Mouse (Mus musculus) hindbrain, embryonic 15.5 days (tissue): ENCODE data around the gene Maz. TPM values are rescaled to one million over a fixed set of nuclear protein-coding genes. Genes with fewer than 3 reads are reported as not detected.

ENCODE experiments used
- microRNA-seq: library from miRNA; unstranded; fragments of <30 nt; microRNA quantifications from one replicate; pipeline ENCODE4, GENCODE M21; 2016
- polyA plus RNA-seq: library from polyadenylated mRNA; unstranded; fragments of >200 nt; fragmentation: Nextera tagmentation; extraction: Ambion mirVana; gene quantifications from 2 replicates; pipeline ENCODE4 v1.2.1, GENCODE M21; 2015

Maz gene
- polyA plus RNA-seq, 1 experiment from 2014 or later = 87.3 TPM

Small RNA genes within 50 kb of the gene (microRNA-seq; reads per million reads assigned to microRNA genes)
- not detected for gene Gm44343

Other genes with a start within 250 kb of the Maz start
- 0.62 and 0.75 TPM in 2 replicates for gene Tbx6, start 245.6 kb downstream of the Maz start, polyA plus RNA-seq
- 174 and 176 TPM in 2 replicates for gene Ppp4c, start 234.5 kb downstream of the Maz start, polyA plus RNA-seq
- 49.9 and 60.8 TPM in 2 replicates for gene Fam57b, start 229.4 kb downstream of the Maz start, polyA plus RNA-seq
- 0.43 TPM in 1 of 2 replicates, not detected in the other for gene 4930451I11Rik, start 195.4 kb downstream of the Maz start, polyA plus RNA-seq
- 28.2 and 28.8 TPM in 2 replicates for gene Doc2a, start 179.6 kb downstream of the Maz start, polyA plus RNA-seq
- gene Hirip3, start 165.1 kb downstream of the Maz start, polyA plus RNA-seq = 22.6 and 24.0 TPM in 2 replicates
- 91.5 and 94.6 TPM in 2 replicates for gene Ino80e, start 164.7 kb downstream of the Maz start, polyA plus RNA-seq
- 56.2 and 58.1 TPM in 2 replicates for gene Taok2, start 142.3 kb downstream of the Maz start, polyA plus RNA-seq
- gene Tmem219, start 104.1 kb downstream of the Maz start, polyA plus RNA-seq = 28.6 and 30.4 TPM in 2 replicates
- 118 and 130 TPM in 2 replicates for gene Kctd13, start 98.2 kb downstream of the Maz start, polyA plus RNA-seq
- 9.8 and 10.1 TPM in 2 replicates for gene Asphd1, start 77.5 kb downstream of the Maz start, polyA plus RNA-seq
- gene Sez6l2, start 76.5 kb downstream of the Maz start, polyA plus RNA-seq = 49.3 and 55.9 TPM in 2 replicates
- 131 and 140 TPM in 2 replicates for gene Cdipt, start 51.1 kb downstream of the Maz start, polyA plus RNA-seq
- gene Cdiptos, start 50.9 kb downstream of the Maz start, polyA plus RNA-seq = 0.67 and 1.4 TPM in 2 replicates
- 4.8 and 5.5 TPM in 2 replicates for gene Mvp, start 12.4 kb downstream of the Maz start, polyA plus RNA-seq
- gene Pagr1b, start 10.6 kb downstream of the Maz start, polyA plus RNA-seq = 0.28 TPM in 1 of 2 replicates, not detected in the other
- 28.1 and 46.9 TPM in 2 replicates for gene Pagr1a, start 9.7 kb downstream of the Maz start, polyA plus RNA-seq
- gene Gm42742, start 5.9 kb downstream of the Maz start, polyA plus RNA-seq = 63.3 and 77.5 TPM in 2 replicates
- 54.2 and 62.4 TPM in 2 replicates for gene Prrt2, start 5.8 kb downstream of the Maz start, polyA plus RNA-seq
- 26.1 and 31.7 TPM in 2 replicates for gene Kif22, start 15.4 kb upstream of the Maz start, polyA plus RNA-seq
- gene Zg16, start 60.3 kb upstream of the Maz start, polyA plus RNA-seq = not detected in 2 replicates
- 2.0 and 3.3 TPM in 2 replicates for gene AI467606, start 64.3 kb upstream of the Maz start, polyA plus RNA-seq
- 0.70 and 1.1 TPM in 2 replicates for gene Qprt, start 95.2 kb upstream of the Maz start, polyA plus RNA-seq
- 0.05 and 0.06 TPM in 2 replicates for gene Spn, start 110.8 kb upstream of the Maz start, polyA plus RNA-seq
- 72.1 and 72.3 TPM in 2 replicates for gene Cd2bp2, start 169.0 kb upstream of the Maz start, polyA plus RNA-seq
- 37.2 and 38.8 TPM in 2 replicates for gene Tbc1d10b, start 181.4 kb upstream of the Maz start, polyA plus RNA-seq
- 4.9 and 5.0 TPM in 2 replicates for gene Mylpf, start 181.9 kb upstream of the Maz start, polyA plus RNA-seq
- 51.9 and 56.2 TPM in 2 replicates for gene Zfp553, start 206.0 kb upstream of the Maz start, polyA plus RNA-seq
- 18.4 and 19.3 TPM in 2 replicates for gene Sept1, start 206.1 kb upstream of the Maz start, polyA plus RNA-seq
- gene Zfp771, start 217.2 kb upstream of the Maz start, polyA plus RNA-seq = 72.0 and 80.9 TPM in 2 replicates
- gene Dctpp1, start 233.7 kb upstream of the Maz start, polyA plus RNA-seq = 122 TPM in 2 replicates
- gene Sephs2, start 247.0 kb upstream of the Maz start, polyA plus RNA-seq = 61.5 and 63.7 TPM in 2 replicates